Mouse (Mus musculus) heart, embryonic 12.5 days (tissue): ENCODE measurements around the gene Wnt10b. TPM values are rescaled to one million over a fixed set of nuclear protein-coding genes. Genes with fewer than 3 reads are reported as not detected.

Experiments
- ATAC-seq: fragments of 200-750 bp; cut with Nextera tagmentation; 2 replicates; pipeline ENCODE4 v1.8.0; 2017; ENCODE audit warnings: moderate TSS enrichment, moderate library complexity; ENCODE audit not compliant: insufficient number of reproducible peaks, low FRiP score
- H3K27ac ChIP-seq: fragments of 300-500 bp; sonication (generic); 2 replicates; pipeline ENCODE4 v1.5.1; 2016; ENCODE audit warnings: mild to moderate bottlenecking, moderate library complexity; ENCODE audit not compliant: poor library complexity, severe bottlenecking
- H3K27me3 ChIP-seq: fragments of 300-500 bp; sonication (generic); replicated peaks from 2 replicates; pipeline ENCODE4 v1.6.1; 2016; ENCODE audit warnings: mild to moderate bottlenecking, moderate library complexity
- H3K36me3 ChIP-seq: fragments of 300-500 bp; sonication (generic); 2 replicates; pipeline ENCODE4 v1.6.1; 2016; ENCODE audit warnings: mild to moderate bottlenecking, moderate library complexity
- H3K4me1 ChIP-seq: fragments of 300-500 bp; sonication (generic); replicated peaks from 2 replicates; pipeline ENCODE4 v1.6.1; 2016; ENCODE audit warnings: mild to moderate bottlenecking
- H3K4me2 ChIP-seq: fragments of 300-500 bp; sonication (generic); 2 replicates; pipeline ENCODE4 v1.6.1; 2016; ENCODE audit warnings: mild to moderate bottlenecking, moderate library complexity
- H3K4me3 ChIP-seq: fragments of 300-500 bp; sonication (generic); 2 replicates; pipeline ENCODE4 v1.5.1; 2016; ENCODE audit warnings: mild to moderate bottlenecking
- H3K9ac ChIP-seq: fragments of 300-500 bp; sonication (generic); 2 replicates; pipeline ENCODE4 v1.6.1; 2016; ENCODE audit warnings: mild to moderate bottlenecking, moderate library complexity
- H3K9me3 ChIP-seq: fragments of 300-500 bp; sonication (generic); replicated peaks from 2 replicates; pipeline ENCODE4 v1.6.1; 2016; ENCODE audit warnings: mild to moderate bottlenecking, moderate library complexity
- WGBS: fragments of 180-500 bp; shearing (Covaris S2); methylation state at CpG from one replicate; pipeline ENCODE4 v1.1.7; 2016; 5-methylcytosine and 5-hydroxymethylcytosine counted together
- polyA plus RNA-seq: library from polyadenylated mRNA; unstranded; fragments of >200 nt; fragmentation: Nextera tagmentation; extraction: Ambion mirVana; gene quantifications from 2 replicates; pipeline ENCODE4 v1.2.1, GENCODE M21; 2016

Wnt10b gene
- polyA plus RNA-seq, 1 experiment from 2014 or later = not detected

- Histone ChIP-seq H3K9ac (peak overlapping the region; percentile 62), H3K27ac (no peak overlapping the region), H3K27me3 (peaks cover 77% of the 10 kb centered on the region), H3K4me2 (peak overlapping the region; percentile 97), H3K4me3 (peak overlapping the region; percentile 56), H3K9me3 (no peaks in the 10 kb centered on the region), H3K36me3 (peaks cover 23% of the 10 kb centered on the region), H3K4me1 (peaks cover 59% of the 10 kb centered on the region)
- WGBS = under 1% methylated on average over 33 of the region's 34 CpGs
- ATAC-seq = 0 out of 2 replicates have a peak, but pooled peaks have one; percentile 19
Observed at GRCm38 (mm10) chr15:98807895-98808650, 30.1 kb upstream of the Wnt10b start.

DNA sequence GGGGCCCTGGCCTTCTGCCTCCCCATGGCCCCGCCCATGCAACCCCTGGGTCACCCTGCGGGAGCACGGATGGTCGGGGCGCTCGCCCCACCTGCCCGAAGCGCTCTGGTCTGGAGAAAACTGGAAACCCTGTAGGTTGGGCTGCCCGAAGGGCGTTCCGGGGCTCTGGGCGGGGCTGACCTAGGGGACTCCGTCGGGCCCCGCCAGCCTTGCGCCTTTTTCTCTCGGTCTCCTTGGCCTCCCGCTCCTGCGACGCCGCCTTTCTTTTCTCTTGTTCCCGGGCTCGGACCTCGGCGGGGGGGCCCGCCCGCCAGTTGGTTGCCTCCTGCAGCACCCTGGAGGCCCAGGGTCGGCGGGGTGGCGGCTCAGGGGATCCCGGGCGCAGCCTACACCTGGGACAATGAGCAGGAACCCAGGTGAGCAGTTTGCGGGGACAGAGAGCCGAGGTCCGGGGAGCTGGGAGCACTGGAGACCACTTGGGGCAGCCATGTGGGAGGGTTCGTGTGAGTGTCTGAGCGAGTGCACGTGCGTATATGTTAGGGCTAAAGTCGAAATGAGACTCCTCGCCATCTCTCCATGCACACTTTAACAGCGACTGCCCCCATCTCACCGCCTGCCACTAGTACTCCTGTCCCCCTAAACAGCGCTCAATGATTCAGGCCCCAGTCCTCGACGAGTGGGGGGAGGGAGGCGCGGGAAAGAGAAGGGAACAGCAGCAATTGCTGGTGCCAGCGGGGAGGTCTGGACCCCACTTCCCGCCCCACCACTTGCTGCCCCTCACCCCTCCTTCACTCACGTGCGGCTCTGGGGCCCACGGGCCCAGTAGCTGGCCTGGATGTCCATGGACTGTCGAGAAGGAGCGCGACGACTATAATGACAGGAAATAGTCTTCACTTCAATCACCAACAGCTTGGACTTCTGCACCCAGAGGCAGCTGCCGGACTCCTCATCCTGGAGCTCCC is 29.1 kb upstream of the Wnt10b start:
- Histone ChIP-seq H3K4me2 (peak overlapping the region; percentile 97), H3K36me3 (peaks cover 14% of the 10 kb centered on the region), H3K9me3 (no peaks in the 10 kb centered on the region), H3K27ac (no peak overlapping the region), H3K9ac (peak overlapping the region; percentile 62), H3K27me3 (peaks cover 87% of the 10 kb centered on the region), H3K4me3 (peak overlapping the region; percentile 56), H3K4me1 (peaks cover 62% of the 10 kb centered on the region)
- under 1% methylated on average over 58 of the region's 58 CpGs for WGBS
- ATAC-seq = no peak

DNA sequence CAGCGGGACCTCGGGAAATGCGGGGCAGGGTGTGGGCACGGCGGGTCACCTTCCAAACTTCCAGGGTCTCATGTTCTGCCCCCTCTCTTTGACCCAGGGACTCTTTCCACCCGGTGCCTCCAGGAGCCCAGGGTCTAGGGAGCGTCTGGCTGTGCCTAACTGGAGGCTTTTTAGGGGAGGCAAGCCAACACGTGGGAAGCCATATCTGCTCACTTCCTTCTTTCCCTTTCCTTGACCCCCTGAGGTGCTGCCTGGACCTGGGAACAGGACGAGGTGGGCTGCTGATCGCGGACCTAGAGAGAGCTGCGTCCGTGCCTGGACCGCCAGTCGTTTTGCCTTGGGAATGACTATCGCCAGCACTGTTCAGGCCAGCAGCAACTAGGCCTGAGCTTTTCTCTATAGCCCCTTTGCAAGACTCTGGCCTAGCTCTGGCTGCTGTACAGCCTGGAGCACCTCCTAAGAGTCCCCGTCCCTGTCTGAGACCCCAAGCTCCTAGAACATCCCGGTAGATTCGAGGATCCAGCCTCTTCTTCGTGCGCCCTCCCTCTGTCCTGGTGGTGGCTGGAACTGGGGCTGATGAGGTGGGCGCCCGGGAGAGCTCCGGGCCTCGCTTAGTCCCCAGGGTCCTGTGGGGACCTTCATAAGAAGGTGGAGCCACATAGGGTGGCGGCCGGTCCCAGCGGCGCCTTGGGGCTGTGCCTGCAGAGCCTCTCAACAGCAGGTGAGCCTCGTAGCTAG is 28.3 kb upstream of the Wnt10b start:
- peak overlapping the region; percentile 53; the same call in 1 of the 2 replicates for H3K9ac ChIP-seq
- ATAC-seq = no peak; the same call in 1 of the 2 replicates
- WGBS = 5% methylated on average over 30 of the region's 30 CpGs
- peaks cover 7% of the 10 kb centered on the region for H3K36me3 ChIP-seq
- no peaks in the 10 kb centered on the region for H3K9me3 ChIP-seq
- peaks cover 62% of the 10 kb centered on the region for H3K4me1 ChIP-seq
- H3K27ac ChIP-seq = no peak overlapping the region
- H3K27me3 ChIP-seq = peaks cover 95% of the 10 kb centered on the region
- peak overlapping the region; percentile 56 for H3K4me3 ChIP-seq
- peak overlapping the region; percentile 97 for H3K4me2 ChIP-seq

DNA sequence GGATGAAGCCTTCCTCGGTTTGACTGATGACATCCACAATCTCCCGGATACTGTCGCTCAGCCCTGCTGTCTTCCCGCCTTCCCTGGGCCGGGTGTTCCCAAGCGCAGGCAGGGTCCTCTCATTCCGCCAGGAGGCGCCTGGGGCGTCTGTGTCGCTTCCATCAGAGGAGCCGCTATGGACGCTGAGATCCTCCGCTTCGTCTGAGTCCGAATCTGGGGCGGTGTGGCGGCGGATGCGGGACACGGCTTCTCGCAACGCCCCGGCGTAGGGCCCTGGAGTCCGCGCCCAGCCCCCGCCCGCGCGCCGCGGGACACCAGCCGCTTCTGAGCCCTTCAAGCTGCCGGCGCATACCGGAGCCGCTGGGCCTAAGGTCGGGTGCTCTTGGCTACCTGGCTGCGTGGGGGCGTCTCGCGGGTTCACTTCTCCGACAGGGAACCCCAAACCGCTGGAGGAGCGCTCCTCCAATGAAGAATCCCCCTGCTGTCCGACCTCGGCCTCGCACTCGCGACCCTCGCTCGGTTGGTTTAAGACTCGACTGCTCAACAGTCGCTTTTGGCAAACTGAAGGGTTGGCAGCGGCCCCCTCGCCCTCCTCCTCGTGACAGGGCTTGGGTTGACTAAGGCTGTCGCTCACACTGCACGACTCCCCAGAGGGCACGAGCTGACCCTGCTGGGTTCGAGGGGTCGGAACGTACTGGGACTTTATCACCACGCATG is 27.5 kb upstream of the Wnt10b start:
- no peak overlapping the region for H3K27ac ChIP-seq
- H3K4me3 ChIP-seq = peak overlapping the region; percentile 56

GRCm38 (mm10) chr15:98804054-98804453 is 26.1 kb upstream of the Wnt10b start:
- no peak for ATAC-seq
- Histone ChIP-seq H3K4me3 (peak overlapping the region; percentile 12), H3K4me2 (peak overlapping the region; percentile 59), H3K36me3 (no peaks in the 10 kb centered on the region), H3K9me3 (no peaks in the 10 kb centered on the region), H3K9ac (0 out of 2 replicates have a peak overlapping the region, but pooled peaks have one; percentile 32), H3K27ac (no peak overlapping the region), H3K27me3 (peaks cover 100% of the 10 kb centered on the region), H3K4me1 (peaks cover 55% of the 10 kb centered on the region)
- WGBS = under 1% methylated on average over 32 of the region's 32 CpGs

More for the DNA sequence above, 27.5 kb upstream of the Wnt10b start:
- no peak for ATAC-seq
- H3K4me1 ChIP-seq = peaks cover 62% of the 10 kb centered on the region
- peak overlapping the region; percentile 97 for H3K4me2 ChIP-seq
- H3K9me3 ChIP-seq = no peaks in the 10 kb centered on the region
- H3K9ac ChIP-seq = peak overlapping the region; percentile 76
- peaks cover 96% of the 10 kb centered on the region for H3K27me3 ChIP-seq
- no peaks in the 10 kb centered on the region for H3K36me3 ChIP-seq
- 1% methylated on average over 64 of the region's 64 CpGs for WGBS

DNA sequence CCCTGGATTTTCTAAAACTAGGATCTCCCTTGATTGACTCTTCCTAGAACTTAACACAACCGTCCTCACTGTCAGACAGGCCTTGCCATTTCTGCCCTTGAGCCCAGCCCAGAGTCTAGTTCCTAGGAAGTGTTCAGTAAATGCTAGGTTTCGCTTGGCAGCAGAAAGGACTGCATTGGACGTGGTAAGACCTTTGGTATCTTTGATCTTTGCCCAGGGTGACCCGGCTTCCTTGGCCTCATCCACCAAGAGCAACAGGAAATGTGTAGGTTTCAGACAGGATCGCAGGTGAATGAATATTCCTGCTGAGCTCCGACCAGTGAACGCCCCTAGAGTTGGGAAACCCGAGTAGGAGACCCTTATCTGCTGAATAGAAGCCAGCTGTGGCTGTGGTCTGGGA is 25.0 kb upstream of the Wnt10b start:
- no peak overlapping the region for H3K27ac ChIP-seq
- H3K9me3 ChIP-seq = no peaks in the 10 kb centered on the region
- H3K4me2 ChIP-seq = peak overlapping the region; percentile 59
- H3K4me1 ChIP-seq = peaks cover 46% of the 10 kb centered on the region
- H3K36me3 ChIP-seq = no peaks in the 10 kb centered on the region
- H3K27me3 ChIP-seq = peaks cover 100% of the 10 kb centered on the region
- no peak for ATAC-seq
- H3K9ac ChIP-seq = no peak overlapping the region
- 4% methylated on average over 8 of the region's 8 CpGs for WGBS
- 0 out of 2 replicates have a peak overlapping the region, but pooled peaks have one; percentile 12 for H3K4me3 ChIP-seq

- ATAC-seq = no peak
- 11% methylated on average over 12 of the region's 12 CpGs for WGBS
- no peak overlapping the region for H3K4me3 ChIP-seq
Observed at GRCm38 (mm10) chr15:98799396-98799795, 21.4 kb upstream of the Wnt10b start.

GRCm38 (mm10) chr15:98798903-98799302 is 21.0 kb upstream of the Wnt10b start:
- no peak overlapping the region for H3K4me2 ChIP-seq
- H3K9ac ChIP-seq = no peak overlapping the region
- no peak overlapping the region for H3K4me3 ChIP-seq
- ATAC-seq = no peak
- peaks cover 27% of the 10 kb centered on the region for H3K4me1 ChIP-seq
- 53% methylated on average over 3 of the region's 3 CpGs for WGBS
- H3K27me3 ChIP-seq = peaks cover 100% of the 10 kb centered on the region
- no peak overlapping the region for H3K27ac ChIP-seq
- no peaks in the 10 kb centered on the region for H3K9me3 ChIP-seq
- no peaks in the 10 kb centered on the region for H3K36me3 ChIP-seq

More at GRCm38 (mm10) chr15:98799396-98799795, 21.4 kb upstream of the Wnt10b start:
- no peak overlapping the region for H3K9ac ChIP-seq
- H3K4me1 ChIP-seq = peaks cover 28% of the 10 kb centered on the region
- H3K27ac ChIP-seq = no peak overlapping the region
- peaks cover 100% of the 10 kb centered on the region for H3K27me3 ChIP-seq
- no peaks in the 10 kb centered on the region for H3K9me3 ChIP-seq
- H3K4me2 ChIP-seq = no peak overlapping the region
- no peaks in the 10 kb centered on the region for H3K36me3 ChIP-seq

DNA sequence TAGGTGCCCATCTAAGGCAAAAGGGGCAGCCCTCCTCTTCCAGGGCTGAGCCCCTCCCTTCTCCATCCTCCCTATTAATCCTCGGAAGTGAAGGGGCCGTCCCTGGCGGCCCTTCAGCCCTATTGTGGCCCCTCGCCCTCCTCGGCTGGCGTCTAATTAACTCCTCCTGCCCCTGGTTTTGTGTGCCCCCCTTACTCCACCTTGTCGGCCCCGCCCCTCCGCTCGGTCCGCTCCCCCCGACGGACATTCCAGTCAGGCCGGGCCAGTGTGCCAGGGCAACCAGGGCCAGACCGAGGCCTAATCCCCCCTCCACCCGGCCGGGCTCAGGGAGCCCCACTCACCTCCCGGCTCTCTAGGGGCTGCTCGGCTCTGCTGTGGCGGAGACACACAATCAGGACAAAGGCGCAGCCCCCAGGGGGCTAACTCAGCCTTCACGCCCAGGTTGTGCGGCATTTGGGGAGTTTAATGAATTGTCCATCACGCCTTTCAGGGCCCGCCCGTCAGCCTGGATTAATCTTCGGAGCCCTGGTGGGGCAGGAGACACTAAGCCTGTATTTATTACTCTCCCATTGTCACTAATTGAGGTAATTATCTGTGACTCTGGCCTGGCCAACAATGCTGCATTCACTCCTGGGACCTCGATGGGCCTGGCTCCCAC is 20.0 kb upstream of the Wnt10b start:
- H3K27ac ChIP-seq = no peak overlapping the region
- H3K9me3 ChIP-seq = no peaks in the 10 kb centered on the region
- 5% methylated on average over 28 of the region's 28 CpGs for WGBS
- H3K36me3 ChIP-seq = no peaks in the 10 kb centered on the region
- no peak overlapping the region for H3K9ac ChIP-seq
- H3K4me3 ChIP-seq = 0 out of 2 replicates have a peak overlapping the region, but pooled peaks have one; percentile 2
- peaks cover 22% of the 10 kb centered on the region for H3K4me1 ChIP-seq
- H3K4me2 ChIP-seq = no peak overlapping the region
- ATAC-seq = no peak
- peaks cover 100% of the 10 kb centered on the region for H3K27me3 ChIP-seq
